ENCODE assay signal across 9 mouse cellular contexts in genomic region chr11:117991502-117992470, GRCm38 (mm10). TPM values are rescaled to one million over a fixed set of nuclear protein-coding genes. Genes with fewer than 3 reads are reported as not detected.
DNase-seq lines count a peak whose midpoint lies in the region; ATAC-seq lines count a peak whose summit lies in the region.
"Had no signal": no experiment of that assay in that cellular context is flagged by ENCODE, and none has a peak within 500 bp of the region (broad histone marks: within the 10 kb centered on the region; RNA-seq: fewer than 3 reads in every experiment).

No protein-coding gene starts in this region.

- no peaks in the 10 kb centered on the region for H3K36me3 ChIP-seq in heart, embryonic 14.5 days (ENCODE audit: control insufficient read depth, insufficient read depth, low read length)
- no peaks in the 10 kb centered on the region for H3K36me3 ChIP-seq in forebrain, embryonic 11.5 days (ENCODE audit: control insufficient read depth, insufficient read depth, low read length)

- H3K9me3 ChIP-seq in heart, embryonic 14.5 days (ENCODE audit: control insufficient read depth, low read length) = no peaks in the 10 kb centered on the region
- H3K9me3 ChIP-seq in forebrain, embryonic 11.5 days (ENCODE audit: control insufficient read depth, low read length) = no peaks in the 10 kb centered on the region

- WGBS in heart, embryonic 14.5 days = 52% methylated on average over 9 of the region's 9 CpGs
- 69% methylated on average over 9 of the region's 9 CpGs for WGBS in forebrain, embryonic 11.5 days

- peaks cover 30 to 68% of the 10 kb centered on the region in 2 experiments for H3K4me1 ChIP-seq in heart, embryonic 14.5 days (ENCODE audit: control insufficient read depth in 2 of 2, insufficient read depth in 2 of 2, low read length in 2 of 2)
- H3K4me1 ChIP-seq in forebrain, embryonic 11.5 days (replicated peaks; ENCODE audit: control insufficient read depth, insufficient read depth, low read length) = peaks cover 7% of the 10 kb centered on the region; the same call in 1 of the 2 replicates

- no peak overlapping the region for H3K4me3 ChIP-seq in heart, embryonic 14.5 days (ENCODE audit: control insufficient read depth in 1 of 2, insufficient read depth in 1 of 2, low read depth in 1 of 2, low read length in 2 of 2)
- no peak overlapping the region for H3K4me3 ChIP-seq in forebrain, embryonic 11.5 days (ENCODE audit: low read depth, low read length)
- H3K4me3 ChIP-seq: erythroblast, embryonic 14.5 days had no signal

- peak; percentile 14 for DNase-seq in gastrocnemius, adult 18-20 months (ENCODE audit: low spot score)
- DNase-seq in gastrocnemius, postnatal 4 days (ENCODE audit: low spot score in 2 of 2) = no peak
- DNase-seq in 416B (ENCODE audit: low read depth) = peak; percentile 97
- peak; percentile 80 for DNase-seq in lung, postnatal 25 days (ENCODE audit: low spot score)
- DNase-seq in forebrain, embryonic 11.5 days (ENCODE audit: low spot score) = no peak
- no peak for DNase-seq in right cerebral cortex, postnatal 25 days
- DNase-seq in testis, postnatal 14 days (ENCODE audit: low spot score) = no peak

- H3K27ac ChIP-seq in heart, embryonic 14.5 days (replicated peaks in 1 of 2; ENCODE audit: control insufficient read depth in 1 of 2, insufficient read depth in 1 of 2, low read depth in 2 of 2, low read length in 2 of 2) = peak overlapping the region in 1 of 2 experiments; percentile 54; a peak in 2 of 4 replicates
- no peak overlapping the region for H3K27ac ChIP-seq in forebrain, embryonic 11.5 days (ENCODE audit: low read depth, low read length)

- H3K27me3 ChIP-seq in heart, embryonic 14.5 days (ENCODE audit: control insufficient read depth, insufficient read depth, low read length) = no peaks in the 10 kb centered on the region
- H3K27me3 ChIP-seq in forebrain, embryonic 11.5 days (ENCODE audit: control insufficient read depth, insufficient read depth, low read length) = no peaks in the 10 kb centered on the region

- H3K9ac ChIP-seq in heart, embryonic 14.5 days (ENCODE audit: low read length) = peak overlapping the region; percentile 8; the same call in 1 of the 2 replicates
- no peak overlapping the region for H3K9ac ChIP-seq in forebrain, embryonic 11.5 days (ENCODE audit: low read length)

- H3K4me2 ChIP-seq in heart, embryonic 14.5 days (ENCODE audit: low read length) = no peak overlapping the region
- no peak overlapping the region for H3K4me2 ChIP-seq in forebrain, embryonic 11.5 days (ENCODE audit: low read depth, low read length, severe bottlenecking)

- ATAC-seq in heart, embryonic 14.5 days (ENCODE audit: insufficient number of reproducible peaks, insufficient read depth, low FRiP score, low read depth) = 0 out of 2 replicates have a peak, but pooled peaks have one; percentile 13
- ATAC-seq in forebrain, embryonic 11.5 days (replicated peaks; ENCODE audit: low FRiP score) = no peak

RNA-seq across cellular contexts. Expression of gene Pgs1, which starts 5.7 kb away (rescaled TPM):
- total RNA-seq in gastrocnemius, adult 18-20 months (2021) = 10 to 100 TPM; 17.6 to 18.5 TPM
- total RNA-seq in gastrocnemius, postnatal 4 days (2021) = 10 to 100 TPM; 21.6 to 24.6 TPM
- 23.1 TPM in 2 replicates for polyA plus RNA-seq in heart, embryonic 14.5 days (2014; fragmentation: Nextera tagmentation; extraction: Ambion mirVana)
- polyA plus RNA-seq in forebrain, embryonic 11.5 days (2014; fragmentation: Nextera tagmentation; extraction: Ambion mirVana) = 43.4 and 45.7 TPM in 2 replicates

RNA-seq across cellular contexts. Expression of gene Socs3, which starts 21.9 kb away (rescaled TPM):
- total RNA-seq in gastrocnemius, adult 18-20 months (2021) = 1 to 10 TPM; 3.1 to 6.6 TPM
- 10 to 100 TPM; 14.0 to 14.8 TPM for total RNA-seq in gastrocnemius, postnatal 4 days (2021)
- 2.0 and 2.3 TPM in 2 replicates for polyA plus RNA-seq in heart, embryonic 14.5 days (2014; fragmentation: Nextera tagmentation; extraction: Ambion mirVana)
- 5.4 and 5.9 TPM in 2 replicates for polyA plus RNA-seq in forebrain, embryonic 11.5 days (2014; fragmentation: Nextera tagmentation; extraction: Ambion mirVana)

Comparison
In these comparisons a context has a peak if more than half of its experiments do, and no peak if none do; other contexts are left out.
1. DNase-seq: peak in gastrocnemius, adult 18-20 months (single experiment), 416B (single experiment) and lung, postnatal 25 days (single experiment); none in gastrocnemius, postnatal 4 days (0 of 2), forebrain, embryonic 11.5 days (single experiment), right cerebral cortex, postnatal 25 days (single experiment) and testis, postnatal 14 days (single experiment).